Comparison of ENCODE assay signal across 8 mouse cellular contexts in the genomic region with DNA sequence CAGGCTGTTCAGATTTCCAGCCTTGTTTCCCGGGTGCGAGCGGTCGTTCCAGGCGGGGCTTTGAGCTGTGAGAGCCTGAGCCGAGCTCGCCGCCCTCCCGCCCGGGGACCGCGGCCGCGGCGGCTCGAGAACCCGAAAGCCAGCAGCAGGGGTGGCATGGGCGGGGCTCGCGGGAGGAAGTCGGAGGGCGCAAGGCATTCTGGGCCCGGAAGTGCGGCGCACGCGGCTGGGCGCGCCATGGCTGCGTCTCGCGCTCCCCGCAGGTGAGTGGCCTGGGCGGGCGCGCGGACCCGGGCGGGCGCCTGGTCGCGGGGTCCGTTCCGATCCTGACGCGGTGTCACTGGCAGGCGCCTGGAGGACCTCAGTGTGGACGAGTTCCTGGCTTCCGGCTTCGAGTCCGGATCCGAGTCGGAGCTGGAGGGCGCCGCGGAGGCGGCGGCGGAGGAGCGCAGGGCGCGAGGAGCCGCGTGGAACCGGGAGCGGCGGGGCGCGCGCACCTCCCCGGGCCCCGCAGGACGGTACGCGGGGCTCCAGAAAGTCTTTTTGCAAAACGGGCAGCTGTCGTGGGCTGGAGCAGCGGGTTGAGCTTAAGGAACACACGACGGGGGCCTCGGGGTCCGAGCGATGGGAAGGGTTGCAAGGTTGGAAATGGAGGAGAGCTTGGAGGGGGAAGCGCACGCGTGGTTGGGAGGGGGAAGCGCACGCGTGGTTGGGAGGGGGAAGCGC. TPM values are rescaled to one million over a fixed set of nuclear protein-coding genes. Genes with fewer than 3 reads are reported as not detected.
DNase-seq lines count a peak whose midpoint lies in the region; ATAC-seq and TF ChIP-seq lines count a peak whose summit lies in the region.

A gene (plus strand): TSS at position 203 of the 726 bp plus-strand sequence.

- peak within 1 kb of the TSS; percentile 96 for H3K4me2 ChIP-seq in heart, embryonic 12.5 days
- H3K4me2 ChIP-seq in kidney, postnatal 0 days (ENCODE audit: low read length) = peak within 1 kb of the TSS; percentile 89
- H3K4me2 ChIP-seq in liver, embryonic 11.5 days = peak within 1 kb of the TSS; percentile 98
- peak within 1 kb of the TSS; percentile 86 for H3K4me2 ChIP-seq in stomach, embryonic 14.5 days (replicated peaks; ENCODE audit: low read depth, low read length)

- TF ChIP-seq CTCF in kidney, postnatal 0 days (IDR thresholded peaks at IDR 0.05; ENCODE audit: low read depth) = no peak

- peaks cover 15% of the 10 kb centered on the region for H3K4me1 ChIP-seq in heart, embryonic 12.5 days (replicated peaks)
- peaks cover 7% of the 10 kb centered on the region; the same call in 1 of the 2 replicates for H3K4me1 ChIP-seq in kidney, postnatal 0 days (replicated peaks; ENCODE audit: insufficient read depth, low read length)
- H3K4me1 ChIP-seq in liver, embryonic 11.5 days (replicated peaks; ENCODE audit: control insufficient read depth, insufficient read depth, low read length) = peaks cover 16% of the 10 kb centered on the region
- 0 out of 2 replicates have a peak, but pooled peaks cover 5% of the 10 kb centered on the region for H3K4me1 ChIP-seq in stomach, embryonic 14.5 days (ENCODE audit: control insufficient read depth, insufficient read depth, low read length)

- H3K27ac ChIP-seq in heart, embryonic 12.5 days (ENCODE audit: poor library complexity, severe bottlenecking) = peak within 1 kb of the TSS; percentile 75
- H3K27ac ChIP-seq in kidney, postnatal 0 days = peak within 1 kb of the TSS; percentile 91
- H3K27ac ChIP-seq in liver, embryonic 11.5 days (ENCODE audit: low read depth, low read length) = peak within 1 kb of the TSS; percentile 99
- peak within 1 kb of the TSS; percentile 89 for H3K27ac ChIP-seq in stomach, embryonic 14.5 days (ENCODE audit: low read length)

- H3K9ac ChIP-seq in heart, embryonic 12.5 days = peak within 1 kb of the TSS; percentile 88
- peak within 1 kb of the TSS; percentile 67 for H3K9ac ChIP-seq in kidney, postnatal 0 days (ENCODE audit: low read depth, low read length)
- H3K9ac ChIP-seq in liver, embryonic 11.5 days (ENCODE audit: low read depth, low read length) = peak within 1 kb of the TSS; percentile 93
- H3K9ac ChIP-seq in stomach, embryonic 14.5 days (replicated peaks; ENCODE audit: low read depth, low read length) = peak within 1 kb of the TSS; percentile 72

- no peaks in the 10 kb centered on the region for H3K27me3 ChIP-seq in heart, embryonic 12.5 days (replicated peaks)
- no peaks in the 10 kb centered on the region for H3K27me3 ChIP-seq in kidney, postnatal 0 days (ENCODE audit: insufficient read depth, low read length)
- no peaks in the 10 kb centered on the region for H3K27me3 ChIP-seq in liver, embryonic 11.5 days (replicated peaks; ENCODE audit: control insufficient read depth, insufficient read depth, low read length)
- H3K27me3 ChIP-seq in stomach, embryonic 14.5 days (ENCODE audit: control insufficient read depth, insufficient read depth, low read length) = no peaks in the 10 kb centered on the region

- H3K9me3 ChIP-seq in heart, embryonic 12.5 days (replicated peaks) = no peaks in the 10 kb centered on the region
- H3K9me3 ChIP-seq in kidney, postnatal 0 days (replicated peaks; ENCODE audit: low read length) = no peaks in the 10 kb centered on the region
- H3K9me3 ChIP-seq in liver, embryonic 11.5 days (ENCODE audit: control insufficient read depth, low read length) = no peaks in the 10 kb centered on the region
- no peaks in the 10 kb centered on the region for H3K9me3 ChIP-seq in stomach, embryonic 14.5 days (ENCODE audit: control insufficient read depth, low read depth, low read length)

- H3K36me3 ChIP-seq in heart, embryonic 12.5 days = peaks cover 57% of the 10 kb centered on the region
- H3K36me3 ChIP-seq in kidney, postnatal 0 days (ENCODE audit: insufficient read depth, low read length) = peaks cover 38% of the 10 kb centered on the region
- H3K36me3 ChIP-seq in liver, embryonic 11.5 days (ENCODE audit: control insufficient read depth, insufficient read depth, low read length) = peaks cover 45% of the 10 kb centered on the region
- H3K36me3 ChIP-seq in stomach, embryonic 14.5 days (ENCODE audit: control insufficient read depth, insufficient read depth, low read length) = peaks cover 53% of the 10 kb centered on the region

- DNase-seq in B cell, adult 2 months = peak; percentile 93 to 94
- DNase-seq in brain, adult 2 months (ENCODE audit: low read depth, low spot score) = peak; percentile 98
- DNase-seq in kidney, postnatal 0 days (ENCODE audit: low spot score) = peak; percentile 96
- DNase-seq in liver, embryonic 11.5 days (ENCODE audit: low spot score) = peak; percentile 96
- peak; percentile 93 for DNase-seq in naive thymus-derived CD4-positive, alpha-beta T cell, adult 2 months (ENCODE audit: low read depth)

- H3K4me3 ChIP-seq in heart, embryonic 12.5 days = peak within 1 kb of the TSS; percentile 89
- H3K4me3 ChIP-seq in kidney, postnatal 0 days (replicated peaks; ENCODE audit: low read depth, low read length) = peak within 1 kb of the TSS; percentile 70
- H3K4me3 ChIP-seq in liver, embryonic 11.5 days (ENCODE audit: low read depth, low read length) = peak within 1 kb of the TSS; percentile 94
- peak within 1 kb of the TSS; percentile 72 for H3K4me3 ChIP-seq in stomach, embryonic 14.5 days (ENCODE audit: low read depth, low read length)

- ATAC-seq in erythroblast, adult 5-6 weeks (replicated peaks; ENCODE audit: low FRiP score, poor library complexity, severe bottlenecking) = peak; percentile 89
- peak; percentile 90 for ATAC-seq in heart, embryonic 12.5 days (ENCODE audit: insufficient number of reproducible peaks, low FRiP score)
- peak; percentile 88 for ATAC-seq in kidney, postnatal 0 days (replicated peaks; ENCODE audit: low FRiP score, low read depth)
- ATAC-seq in liver, embryonic 11.5 days (replicated peaks; ENCODE audit: low FRiP score) = peak; percentile 86
- ATAC-seq in stomach, embryonic 14.5 days (ENCODE audit: insufficient number of reproducible peaks, insufficient read depth, low FRiP score, low read depth) = peak; percentile 91

- WGBS in heart, embryonic 12.5 days = under 1% methylated on average over 90 of the region's 90 CpGs
- under 1% methylated on average over 87 of the region's 90 CpGs for WGBS in kidney, postnatal 0 days
- under 1% methylated on average over 85 of the region's 90 CpGs for WGBS in liver, embryonic 11.5 days
- WGBS in stomach, embryonic 14.5 days = 1% methylated on average over 78 of the region's 90 CpGs

RNA-seq across cellular contexts. Expression of the gene that starts here (rescaled TPM):
- 12.1 and 15.0 TPM in 2 replicates for total RNA-seq in erythroblast, adult 5-6 weeks (2015; ENCODE audit: low replicate concordance)
- 24.8 and 28.3 TPM in 2 replicates for total RNA-seq in erythroblast, adult 5-6 weeks (2017; ENCODE audit: low replicate concordance)
- 49.3 and 54.7 TPM in 2 replicates for polyA plus RNA-seq in heart, embryonic 12.5 days (2016; fragmentation: Nextera tagmentation; extraction: Ambion mirVana)
- 49.2 and 50.7 TPM in 2 replicates for polyA plus RNA-seq in kidney, postnatal 0 days (2015; fragmentation: Nextera tagmentation; extraction: Ambion mirVana)
- 152 and 155 TPM in 2 replicates for polyA plus RNA-seq in liver, embryonic 11.5 days (2014; fragmentation: Nextera tagmentation; extraction: Ambion mirVana)
- 75.6 and 79.8 TPM in 2 replicates for polyA plus RNA-seq in stomach, embryonic 14.5 days (2014; fragmentation: Nextera tagmentation; extraction: Ambion mirVana)

Comparison
In these comparisons a context has a peak if more than half of its experiments do, and no peak if none do; other contexts are left out.
1. Peak in every context shown above with its lines: DNase-seq, ATAC-seq, H3K4me3 ChIP-seq and H3K27ac ChIP-seq.